Mouse (Mus musculus): ENCODE measurements at regions not wholly inside any gene's neighbourhood (a gene's known extent, or its start where the extent isn't known, plus 50 kb on each side); places are given as distances from the start of the nearest gene placed in this dataset.

DNA sequence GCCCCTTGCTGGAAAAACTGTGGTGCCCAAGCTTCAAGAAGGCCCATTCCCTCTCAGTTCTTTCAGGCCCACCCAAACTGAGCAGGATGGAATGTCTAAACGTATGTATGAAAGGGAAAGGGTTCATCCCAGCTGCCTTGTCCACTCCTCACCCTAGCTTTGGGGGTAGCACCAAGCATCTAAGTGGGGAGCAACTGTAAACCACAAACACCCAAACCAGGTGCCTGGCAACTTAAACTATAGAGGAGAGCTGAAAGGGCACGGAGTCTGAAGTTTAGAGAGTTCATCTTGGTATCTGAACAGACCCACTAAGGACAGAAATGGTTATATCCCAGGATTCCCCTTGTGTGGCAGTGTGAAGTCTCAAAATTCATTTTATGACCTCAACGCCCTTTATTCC is 90.1 kb upstream of the Ssbp2 start:
- DNase-seq (ENCODE audit: low read depth, low spot score), result no peak

GRCm38 (mm10) chr13:91370441-91370840 is 89.6 kb upstream of the Ssbp2 start:
- peak; percentile 40 for DNase-seq (ENCODE audit: low read depth, low spot score)

GRCm38 (mm10) chr13:91370886-91371595 is 89.0 kb upstream of the Ssbp2 start:
- peak; percentile 89 for DNase-seq (ENCODE audit: low read depth, low spot score)

DNA sequence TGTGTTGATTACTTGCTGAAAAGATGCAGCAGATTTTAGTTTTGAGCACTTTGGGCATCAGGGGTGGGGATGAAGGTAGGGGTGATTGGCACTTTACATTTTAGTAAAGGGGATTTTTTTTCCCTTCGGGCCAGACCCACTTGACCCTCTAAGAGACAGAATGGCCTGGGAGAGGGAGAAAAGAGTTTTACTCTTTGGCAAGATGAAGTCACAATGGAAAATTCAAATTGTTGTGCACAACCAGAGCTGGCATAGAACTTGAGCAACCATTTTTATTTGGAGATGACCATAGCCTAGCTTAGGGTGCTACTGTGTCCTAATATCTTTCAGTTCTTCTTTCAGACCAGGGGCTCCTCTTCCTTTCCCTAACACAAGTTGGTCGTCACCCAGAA is 88.5 kb upstream of the Ssbp2 start:
- no peak for DNase-seq (ENCODE audit: low read depth, low spot score)

DNA sequence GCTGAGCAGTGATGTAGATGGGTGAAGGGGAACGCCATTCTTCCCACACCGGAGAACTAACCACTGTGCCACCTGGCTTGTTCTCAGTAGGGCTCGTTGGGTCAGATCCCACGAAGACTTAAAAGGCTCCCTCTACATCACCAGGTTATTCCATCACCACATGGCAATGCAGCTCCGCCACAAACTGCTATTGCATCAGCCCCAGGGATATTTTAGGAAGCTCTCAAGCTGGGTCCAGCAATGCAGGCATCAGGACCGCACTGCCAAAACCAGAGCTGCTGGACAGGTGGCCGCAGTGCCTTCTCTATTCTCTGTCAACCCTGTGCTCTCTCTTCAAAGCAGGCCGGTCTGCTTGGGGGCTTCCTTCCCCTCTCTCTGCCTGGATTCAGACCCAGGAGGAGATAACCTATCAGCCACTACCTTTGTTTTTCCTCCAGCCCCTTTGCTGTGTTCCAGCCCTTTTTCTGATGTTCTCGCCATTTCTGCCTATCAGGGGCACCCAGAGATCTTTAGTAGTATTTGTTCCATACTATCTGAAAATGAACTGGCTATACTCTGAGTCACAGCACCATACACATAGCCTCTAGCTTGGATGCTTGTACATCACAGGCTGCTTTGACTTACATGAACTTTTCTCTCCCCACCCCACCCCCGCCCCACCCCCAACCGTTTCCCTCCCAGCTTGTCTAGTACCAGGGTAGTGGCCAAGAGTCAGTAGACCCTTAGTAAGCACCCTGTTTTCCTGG is 87.8 kb upstream of the Ssbp2 start:
- DNase-seq (ENCODE audit: low read depth, low spot score), result no peak

GRCm38 (mm10) chr13:91374141-91374540 is 85.9 kb upstream of the Ssbp2 start:
- DNase-seq (ENCODE audit: low read depth, low spot score), result no peak

- peak; percentile 59 for DNase-seq (ENCODE audit: low read depth, low spot score)
Observed at GRCm38 (mm10) chr13:91376556-91376955, 83.5 kb upstream of the Ssbp2 start.

DNA sequence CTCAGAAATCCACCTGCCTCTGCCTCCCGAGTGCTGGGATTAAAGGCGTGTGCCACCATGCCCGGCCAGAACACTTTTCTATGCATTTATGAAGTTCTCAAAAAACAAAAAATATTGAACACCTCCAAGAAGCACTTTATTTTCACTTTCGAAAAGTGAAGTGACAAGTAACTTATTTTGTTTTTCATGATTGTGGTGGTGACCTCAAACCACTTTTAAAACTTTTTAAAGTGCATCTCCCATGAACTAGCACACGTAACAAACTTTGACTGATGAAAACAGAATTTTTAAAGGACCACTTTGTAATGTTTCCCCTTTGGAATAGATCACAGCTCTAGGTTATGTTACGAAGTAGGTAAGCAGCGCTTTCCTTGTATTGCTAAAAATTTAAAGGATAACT is 82.7 kb upstream of the Ssbp2 start:
- no peak for DNase-seq (ENCODE audit: low read depth, low spot score)

- no peak for DNase-seq (ENCODE audit: low read depth, low spot score)
Observed at GRCm38 (mm10) chr13:91377972-91378371, 82.1 kb upstream of the Ssbp2 start.

DNA sequence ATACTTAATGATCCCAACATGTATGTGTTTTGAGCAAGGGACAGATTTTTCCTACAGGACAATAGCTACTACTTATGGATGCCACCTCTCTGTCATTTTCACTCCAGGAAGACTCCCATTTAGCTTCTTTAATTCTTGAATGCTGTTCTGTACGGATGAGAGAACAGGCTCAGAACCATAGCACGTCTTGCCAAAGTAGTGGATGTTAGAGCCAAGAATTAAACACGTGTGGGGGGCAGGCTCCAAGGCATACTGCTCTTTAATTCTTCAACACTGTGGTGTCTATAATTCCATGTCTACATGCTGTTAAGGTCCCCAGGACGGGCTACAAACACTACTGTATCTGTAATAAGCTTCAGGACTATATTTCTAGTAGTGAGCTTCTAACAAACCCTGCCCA is 74.7 kb upstream of the Ssbp2 start:
- DNase-seq (ENCODE audit: low read depth, low spot score), result no peak

DNA sequence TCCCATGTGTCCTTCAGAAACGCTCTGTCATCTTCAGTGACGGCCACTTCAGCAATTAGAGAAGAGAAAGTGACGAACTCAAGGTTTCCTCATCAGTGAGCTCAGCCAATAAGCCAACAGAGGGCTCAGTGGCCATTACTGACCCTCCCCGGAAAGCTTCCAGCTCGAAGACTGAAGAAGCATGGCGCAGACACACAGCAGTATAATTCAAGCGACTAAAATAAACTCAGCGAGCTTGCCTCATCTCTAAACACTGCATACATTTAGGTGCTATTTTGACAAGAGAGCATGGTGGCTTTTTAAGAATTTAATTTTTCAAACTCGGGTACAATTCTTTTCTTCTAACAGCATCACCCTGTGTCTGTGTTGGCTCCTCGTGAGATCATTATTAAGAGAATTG is 72.2 kb upstream of the Ssbp2 start:
- DNase-seq (ENCODE audit: low read depth, low spot score), result no peak

DNA sequence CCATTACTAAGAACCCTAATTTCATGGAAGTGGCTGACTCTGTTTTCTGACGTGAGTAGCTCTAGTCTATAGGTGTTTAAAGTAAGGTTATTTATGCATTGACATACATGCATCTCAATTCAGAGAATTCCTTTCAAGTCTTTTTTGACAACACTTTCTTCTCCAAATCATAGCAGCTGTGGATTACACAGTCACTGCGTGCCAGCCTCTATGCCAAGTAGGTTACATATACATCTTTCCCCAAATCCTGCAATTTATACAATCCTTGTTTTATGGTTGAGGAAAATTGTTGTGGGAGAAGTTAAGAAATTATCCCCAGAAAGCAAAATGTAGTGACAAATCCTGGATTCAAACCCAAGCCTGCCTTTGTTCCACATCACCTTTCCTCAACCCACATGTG is 56.5 kb upstream of the Ssbp2 start:
- no peak for DNase-seq (ENCODE audit: low read depth, low spot score)

- no peak for DNase-seq (ENCODE audit: low read depth, low spot score)
Observed at GRCm38 (mm10) chr13:91405027-91405426, 55.1 kb upstream of the Ssbp2 start.

- DNase-seq (ENCODE audit: low read depth, low spot score), result peak; percentile 23
Observed at GRCm38 (mm10) chr13:91410116-91410515, 50.0 kb upstream of the Ssbp2 start.
